Mouse (Mus musculus): ENCODE measurements around the gene Chp2.

- no peak for TF ChIP-seq CTCF (IDR thresholded peaks at IDR 0.05; ENCODE audit: low read depth, low read length)
- TF ChIP-seq TAL1 (conservative IDR thresholded peaks at IDR 0.05; ENCODE audit: low read depth, low read length): no peak
- no peak for TF ChIP-seq GATA1 (IDR thresholded peaks at IDR 0.05; ENCODE audit: borderline replicate concordance, low read length)
- no peak for TF ChIP-seq GATA2 (IDR thresholded peaks at IDR 0.05; ENCODE audit: borderline replicate concordance, low read depth, low read length)
- TF ChIP-seq POLR2AphosphoS5 (IDR thresholded peaks at IDR 0.05; ENCODE audit: insufficient replicate concordance, low read depth, low read length): no peak
Measured at GRCm38 (mm10) chr7:122171613-122172012, 47.7 kb upstream of the Chp2 start.
